Mouse (Mus musculus): ENCODE results near the gene Mfsd11. TPM values are rescaled to one million over a fixed set of nuclear protein-coding genes. Genes with fewer than 3 reads are reported as not detected.

Mfsd11 gene
- polyA plus RNA-seq (2012; rRNA removed) = 5.3 and 5.6 TPM in 2 replicates
- polyA plus RNA-seq (2014; fragmentation: Nextera tagmentation; extraction: Ambion mirVana) = 7.4 and 10.2 TPM in 2 replicates

GRCm38 (mm10) chr11:116852291-116852890 lies at the start of gene Mfsd11:
TSS of gene Mfsd11 (plus strand) at chr11:116852440.
- no peaks in the 10 kb centered on the region for H3K9me3 ChIP-seq (ENCODE audit: control insufficient read depth, low read length)
- peaks cover 8 to 9% of the 10 kb centered on the region in 2 experiments; a peak in 3 of 4 replicates for H3K4me1 ChIP-seq (replicated peaks; ENCODE audit: control insufficient read depth in 2 of 2, insufficient read depth in 2 of 2, low read length in 1 of 2)
- ATAC-seq (ENCODE audit: insufficient read depth) (peak; percentile 53), DNase-seq (ENCODE audit: low read depth in 3 of 3, low spot score in 3 of 3) (peak; percentile 62 to 63 (median 62))
- WGBS (ENCODE audit: insufficient replicate concordance) = 1% methylated on average over 85 of the region's 91 CpGs
- peak within 1 kb of the TSS; percentile 70 to 88 for H3K4me3 ChIP-seq (ENCODE audit: insufficient read depth in 1 of 2, low read depth in 2 of 2, low read length in 2 of 2)
- TF ChIP-seq CTCF (IDR thresholded peaks at IDR 0.05; ENCODE audit: low read depth) (no peak), EP300 (IDR thresholded peaks at IDR 0.05; ENCODE audit: low read depth) (no peak)
- peak within 1 kb of the TSS; percentile 95 for H3K4me2 ChIP-seq (ENCODE audit: low read depth)
- no peaks in the 10 kb centered on the region for H3K27me3 ChIP-seq (ENCODE audit: control insufficient read depth, insufficient read depth, low read length)
- H3K9ac ChIP-seq (replicated peaks) = peak within 1 kb of the TSS; percentile 96
- H3K36me3 ChIP-seq (replicated peaks; ENCODE audit: control insufficient read depth, insufficient read depth, low read depth) = peaks cover 45% of the 10 kb centered on the region
- peak within 1 kb of the TSS; percentile 82 for H3K27ac ChIP-seq

DNA sequence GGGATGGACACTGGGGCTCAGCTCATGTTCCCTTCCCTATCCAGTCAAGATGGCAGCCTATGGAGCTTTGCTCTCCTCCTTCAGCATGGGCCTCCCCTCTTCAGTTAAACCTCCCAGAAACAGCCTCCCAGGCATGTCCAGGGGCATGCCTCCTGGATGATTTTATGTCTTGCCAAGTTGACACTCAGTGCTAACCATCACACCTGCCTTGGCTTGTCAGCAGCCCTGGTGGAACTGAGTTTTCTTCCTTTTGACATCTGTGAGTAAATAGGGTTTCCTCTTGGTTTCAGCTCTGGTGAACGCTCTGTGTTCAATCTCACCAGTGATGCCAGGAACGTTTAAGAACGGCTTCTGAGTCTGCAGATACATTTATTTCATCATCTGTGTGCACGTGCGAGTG lies 49.5 kb upstream of the Mfsd11 start:
- no peak overlapping the region for H3K27ac ChIP-seq
- WGBS (ENCODE audit: insufficient replicate concordance) = 66% methylated on average over 5 of the region's 5 CpGs
- H3K4me3 ChIP-seq (ENCODE audit: insufficient read depth in 1 of 2, low read depth in 2 of 2, low read length in 2 of 2) = no peak overlapping the region
- H3K4me1 ChIP-seq (replicated peaks; ENCODE audit: control insufficient read depth in 2 of 2, insufficient read depth in 2 of 2, low read length in 1 of 2) = no peaks in the 10 kb centered on the region
- no peak for ATAC-seq (ENCODE audit: insufficient read depth)
- no peak overlapping the region for H3K9ac ChIP-seq (replicated peaks)
- H3K27me3 ChIP-seq (ENCODE audit: control insufficient read depth, insufficient read depth, low read length) = no peaks in the 10 kb centered on the region
- no peak overlapping the region for H3K4me2 ChIP-seq (ENCODE audit: low read depth)
- no peak for DNase-seq (ENCODE audit: low read depth in 3 of 3, low spot score in 3 of 3)
- no peak for TF ChIP-seq CTCF (IDR thresholded peaks at IDR 0.05; ENCODE audit: low read depth)
- no peak for TF ChIP-seq EP300 (IDR thresholded peaks at IDR 0.05; ENCODE audit: low read depth)
- no peaks in the 10 kb centered on the region for H3K36me3 ChIP-seq (replicated peaks; ENCODE audit: control insufficient read depth, insufficient read depth, low read depth)
- H3K9me3 ChIP-seq (ENCODE audit: control insufficient read depth, low read length) = no peaks in the 10 kb centered on the region

GRCm38 (mm10) chr11:116806136-116807071 lies 45.8 kb upstream of the Mfsd11 start:
- no peaks in the 10 kb centered on the region for H3K27me3 ChIP-seq (ENCODE audit: control insufficient read depth, insufficient read depth, low read length)
- TF ChIP-seq CTCF (IDR thresholded peaks at IDR 0.05; ENCODE audit: low read depth) (no peak), EP300 (IDR thresholded peaks at IDR 0.05; ENCODE audit: low read depth) (no peak)
- no peaks in the 10 kb centered on the region for H3K9me3 ChIP-seq (ENCODE audit: control insufficient read depth, low read length)
- 67% methylated on average over 15 of the region's 15 CpGs for WGBS (ENCODE audit: insufficient replicate concordance)
- no peak overlapping the region for H3K4me3 ChIP-seq (ENCODE audit: insufficient read depth in 1 of 2, low read depth in 2 of 2, low read length in 2 of 2)
- no peak overlapping the region for H3K4me2 ChIP-seq (ENCODE audit: low read depth)
- no peak overlapping the region for H3K27ac ChIP-seq
- H3K36me3 ChIP-seq (replicated peaks; ENCODE audit: control insufficient read depth, insufficient read depth, low read depth) = no peaks in the 10 kb centered on the region
- DNase-seq (ENCODE audit: low read depth in 3 of 3, low spot score in 3 of 3) (no peak), ATAC-seq (ENCODE audit: insufficient read depth) (no peak)
- no peaks in the 10 kb centered on the region for H3K4me1 ChIP-seq (replicated peaks; ENCODE audit: control insufficient read depth in 2 of 2, insufficient read depth in 2 of 2, low read length in 1 of 2)
- H3K9ac ChIP-seq (replicated peaks) = no peak overlapping the region

DNA sequence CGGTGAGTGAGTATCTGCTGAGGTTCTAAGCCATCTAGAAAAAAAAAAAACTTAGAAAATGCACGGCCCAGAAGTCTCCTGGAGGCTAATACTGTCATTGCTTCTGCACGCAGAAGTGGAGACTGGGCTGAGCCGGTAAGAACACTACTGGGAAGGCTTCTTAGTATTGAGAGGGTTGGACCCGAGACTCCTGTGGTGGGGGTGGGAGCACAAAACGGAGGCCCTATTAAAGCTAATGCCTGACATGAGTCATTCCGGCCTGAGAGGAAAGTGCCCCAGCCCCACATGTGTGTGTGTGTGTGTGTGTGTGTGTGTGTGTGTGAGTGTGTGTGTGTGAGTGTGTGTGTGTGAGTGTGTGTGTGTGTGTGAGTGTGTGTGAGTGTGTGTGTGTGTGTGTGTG lies 45.1 kb upstream of the Mfsd11 start:
- no peaks in the 10 kb centered on the region for H3K27me3 ChIP-seq (ENCODE audit: control insufficient read depth, insufficient read depth, low read length)
- no peak overlapping the region for H3K9ac ChIP-seq (replicated peaks)
- no peaks in the 10 kb centered on the region for H3K9me3 ChIP-seq (ENCODE audit: control insufficient read depth, low read length)
- no peak overlapping the region for H3K4me3 ChIP-seq (ENCODE audit: insufficient read depth in 1 of 2, low read depth in 2 of 2, low read length in 2 of 2)
- no peaks in the 10 kb centered on the region for H3K36me3 ChIP-seq (replicated peaks; ENCODE audit: control insufficient read depth, insufficient read depth, low read depth)
- ATAC-seq (ENCODE audit: insufficient read depth) = no peak
- H3K27ac ChIP-seq = no peak overlapping the region
- no peak overlapping the region for H3K4me2 ChIP-seq (ENCODE audit: low read depth)
- TF ChIP-seq EP300 (IDR thresholded peaks at IDR 0.05; ENCODE audit: low read depth) (no peak), CTCF (IDR thresholded peaks at IDR 0.05; ENCODE audit: low read depth) (no peak)
- no peaks in the 10 kb centered on the region for H3K4me1 ChIP-seq (replicated peaks; ENCODE audit: control insufficient read depth in 2 of 2, insufficient read depth in 2 of 2, low read length in 1 of 2)
- no peak for DNase-seq (ENCODE audit: low read depth in 3 of 3, low spot score in 3 of 3)
- 56% methylated on average over 7 of the region's 7 CpGs for WGBS (ENCODE audit: insufficient replicate concordance)

DNA sequence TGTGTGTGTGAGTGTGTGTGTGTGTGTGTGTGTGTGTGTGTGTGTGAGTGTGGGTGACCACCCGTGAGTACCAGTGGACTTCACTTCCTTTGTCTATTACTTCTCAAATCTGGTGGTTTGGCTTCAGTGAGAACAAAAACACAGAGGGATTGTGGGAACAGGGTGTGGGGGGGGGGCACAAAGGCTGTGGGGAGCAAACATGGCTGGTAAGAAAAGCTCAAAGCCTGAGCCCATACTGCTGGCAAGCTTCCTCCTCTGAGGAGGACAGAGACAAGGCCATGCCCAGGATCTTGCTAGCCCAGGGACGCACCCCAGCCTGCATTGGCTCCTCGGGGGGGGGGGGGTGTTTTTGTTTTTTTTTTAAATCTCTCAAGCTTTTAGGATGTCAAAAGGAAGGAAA lies 44.7 kb upstream of the Mfsd11 start:
- H3K27ac ChIP-seq = no peak overlapping the region
- no peak overlapping the region for H3K4me2 ChIP-seq (ENCODE audit: low read depth)
- H3K9me3 ChIP-seq (ENCODE audit: control insufficient read depth, low read length) = no peaks in the 10 kb centered on the region
- TF ChIP-seq EP300 (IDR thresholded peaks at IDR 0.05; ENCODE audit: low read depth) (no peak), CTCF (IDR thresholded peaks at IDR 0.05; ENCODE audit: low read depth) (no peak)
- no peaks in the 10 kb centered on the region for H3K36me3 ChIP-seq (replicated peaks; ENCODE audit: control insufficient read depth, insufficient read depth, low read depth)
- no peak overlapping the region for H3K9ac ChIP-seq (replicated peaks)
- H3K4me1 ChIP-seq (replicated peaks; ENCODE audit: control insufficient read depth in 2 of 2, insufficient read depth in 2 of 2, low read length in 1 of 2) = no peaks in the 10 kb centered on the region
- DNase-seq (ENCODE audit: low read depth in 3 of 3, low spot score in 3 of 3) = no peak
- H3K4me3 ChIP-seq (ENCODE audit: insufficient read depth in 1 of 2, low read depth in 2 of 2, low read length in 2 of 2) = no peak overlapping the region
- no peak for ATAC-seq (ENCODE audit: insufficient read depth)
- no peaks in the 10 kb centered on the region for H3K27me3 ChIP-seq (ENCODE audit: control insufficient read depth, insufficient read depth, low read length)
- WGBS (ENCODE audit: insufficient replicate concordance) = 47% methylated on average over 3 of the region's 3 CpGs

Measured in liver, embryonic 14.5 days (tissue).